Mouse (Mus musculus) kidney, embryonic 16.5 days (tissue): ENCODE results near the gene BC005561. TPM values are rescaled to one million over a fixed set of nuclear protein-coding genes. Genes with fewer than 3 reads are reported as not detected.

Source experiments
- ATAC-seq: fragments of 200-750 bp; cut with Nextera tagmentation; 2 replicates; pipeline ENCODE4 v1.8.0; 2017; ENCODE audit warnings: moderate TSS enrichment; ENCODE audit not compliant: low FRiP score, low TSS enrichment
- H3K27ac ChIP-seq: fragments of 300-500 bp; sonication (generic); 2 replicates; pipeline ENCODE4 v1.5.1; 2014; ENCODE audit warnings: low read length
- H3K27me3 ChIP-seq: fragments of 300-500 bp; sonication (generic); 2 replicates; pipeline ENCODE4 v1.6.1; 2014; ENCODE audit warnings: low read length, control low read depth, mixed read lengths; ENCODE audit not compliant: insufficient read depth
- H3K36me3 ChIP-seq: fragments of 300-500 bp; sonication (generic); 2 replicates; pipeline ENCODE4 v1.6.1; 2014; ENCODE audit warnings: low read length, control low read depth, mixed read lengths; ENCODE audit not compliant: insufficient read depth
- H3K4me1 ChIP-seq: fragments of 300-500 bp; sonication (generic); 2 replicates; pipeline ENCODE4 v1.6.1; 2014; ENCODE audit warnings: low read length, control low read depth, mixed read lengths; ENCODE audit not compliant: insufficient read depth
- H3K4me2 ChIP-seq: fragments of 300-500 bp; sonication (generic); replicated peaks from 2 replicates; pipeline ENCODE4 v1.6.1; 2014; ENCODE audit warnings: low read depth, low read length
- H3K4me3 ChIP-seq: fragments of 300-500 bp; sonication (generic); 2 replicates; pipeline ENCODE4 v1.5.1; 2014; ENCODE audit warnings: mild to moderate bottlenecking, low read length
- H3K9ac ChIP-seq: fragments of 300-500 bp; sonication (generic); replicated peaks from 2 replicates; pipeline ENCODE4 v1.6.1; 2014; ENCODE audit warnings: low read length
- H3K9me3 ChIP-seq: fragments of 300-500 bp; sonication (generic); 2 replicates; pipeline ENCODE4 v1.6.1; 2016; ENCODE audit warnings: low read length, control low read depth
- WGBS: fragments of 180-500 bp; shearing (Covaris S2); extraction: QIAGEN DNeasy Blood & Tissue Kit; methylation state at CpG from one replicate; pipeline ENCODE4 v1.1.7; 2014; 5-methylcytosine and 5-hydroxymethylcytosine counted together
- polyA plus RNA-seq: library from polyadenylated mRNA; unstranded; fragments of >200 nt; fragmentation: Nextera tagmentation; extraction: Ambion mirVana; gene quantifications from 2 replicates; pipeline ENCODE4 v1.2.1, GENCODE M21; 2015

BC005561 gene
- polyA plus RNA-seq, 1 experiment from 2014 or later: 11.1 TPM

DNA sequence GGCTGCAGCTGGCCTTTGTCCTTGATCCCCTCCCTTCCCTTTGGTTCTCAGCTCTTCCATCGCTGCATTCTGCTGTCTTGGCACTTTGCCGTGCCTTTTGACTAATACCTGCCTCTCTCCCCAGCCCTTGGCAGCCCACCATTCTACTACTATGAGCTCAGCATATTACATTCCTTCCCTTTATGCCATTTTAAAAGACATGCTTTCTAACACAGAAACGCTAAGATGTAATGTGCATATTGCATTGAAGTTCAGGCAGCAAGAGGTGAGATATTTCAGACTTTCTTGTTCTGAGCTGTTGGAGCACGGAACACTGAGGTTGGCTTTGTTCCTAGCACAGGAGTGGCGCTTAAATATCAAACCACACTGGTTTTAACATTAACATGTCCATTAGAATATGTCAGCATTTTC, 37.2 kb upstream of the BC005561 start:
- no peak; the same call in 1 of the 2 replicates for ATAC-seq
- H3K27ac ChIP-seq: peak overlapping the region; percentile 55; the same call in 1 of the 2 replicates
- H3K36me3 ChIP-seq: peaks cover 49% of the 10 kb centered on the region
- no peaks in the 10 kb centered on the region for H3K9me3 ChIP-seq
- H3K4me2 ChIP-seq: no peak overlapping the region
- no peaks in the 10 kb centered on the region for H3K27me3 ChIP-seq
- H3K9ac ChIP-seq: no peak overlapping the region
- H3K4me3 ChIP-seq: no peak overlapping the region
- 79% methylated on average over 5 of the region's 5 CpGs for WGBS
- H3K4me1 ChIP-seq: no peaks in the 10 kb centered on the region

DNA sequence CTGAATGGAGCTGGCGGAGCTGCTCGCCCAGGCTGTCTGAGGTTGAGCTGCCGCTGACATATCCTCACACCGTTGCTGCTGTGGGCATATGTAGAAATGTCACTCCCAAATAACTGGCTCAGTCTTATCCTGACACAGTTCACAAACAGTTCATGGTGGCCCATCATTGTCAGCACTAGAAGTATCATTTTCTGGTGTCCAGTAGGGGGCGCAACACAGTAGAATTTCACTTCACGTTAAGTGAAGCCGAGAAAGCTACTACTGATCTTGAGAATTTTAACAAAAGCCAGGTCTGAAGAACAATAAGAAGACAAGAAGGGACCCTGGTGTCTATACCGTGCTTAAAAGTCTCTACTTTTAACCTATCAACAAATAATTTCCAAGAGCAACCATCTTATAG, 35.8 kb upstream of the BC005561 start:
- H3K4me3 ChIP-seq: no peak overlapping the region
- H3K4me2 ChIP-seq: no peak overlapping the region
- H3K36me3 ChIP-seq: peaks cover 45% of the 10 kb centered on the region
- 94% methylated on average over 8 of the region's 8 CpGs for WGBS
- H3K4me1 ChIP-seq: no peaks in the 10 kb centered on the region
- no peak overlapping the region for H3K27ac ChIP-seq
- no peak for ATAC-seq
- no peaks in the 10 kb centered on the region for H3K9me3 ChIP-seq
- H3K9ac ChIP-seq: no peak overlapping the region
- H3K27me3 ChIP-seq: no peaks in the 10 kb centered on the region

DNA sequence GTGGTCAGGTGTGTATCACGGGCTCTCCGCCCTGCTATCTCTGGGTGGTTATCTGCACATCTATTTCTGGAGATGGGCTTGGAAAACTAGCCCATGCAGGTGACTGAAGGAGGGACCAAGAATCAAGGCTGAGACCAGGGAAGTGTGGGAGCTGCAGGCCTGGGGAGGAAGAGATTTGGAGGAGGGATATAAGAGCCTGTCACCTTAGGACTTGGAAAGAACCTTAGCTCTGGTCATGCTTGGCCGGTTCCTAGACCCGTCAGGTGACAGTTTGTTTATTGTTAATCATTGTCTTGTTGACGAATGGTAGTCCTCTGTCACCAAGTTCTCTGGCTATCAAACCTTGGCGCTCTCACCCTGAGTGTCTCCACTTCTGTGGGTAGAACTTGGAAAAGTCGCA, 27.8 kb upstream of the BC005561 start:
- H3K4me3 ChIP-seq: no peak overlapping the region
- H3K4me2 ChIP-seq: no peak overlapping the region
- no peaks in the 10 kb centered on the region for H3K9me3 ChIP-seq
- no peaks in the 10 kb centered on the region for H3K4me1 ChIP-seq
- peaks cover 67% of the 10 kb centered on the region for H3K36me3 ChIP-seq
- H3K27ac ChIP-seq: no peak overlapping the region
- ATAC-seq: peak; percentile 49; the same call in 1 of the 2 replicates
- 79% methylated on average over 7 of the region's 7 CpGs for WGBS
- H3K9ac ChIP-seq: no peak overlapping the region
- H3K27me3 ChIP-seq: no peaks in the 10 kb centered on the region

DNA sequence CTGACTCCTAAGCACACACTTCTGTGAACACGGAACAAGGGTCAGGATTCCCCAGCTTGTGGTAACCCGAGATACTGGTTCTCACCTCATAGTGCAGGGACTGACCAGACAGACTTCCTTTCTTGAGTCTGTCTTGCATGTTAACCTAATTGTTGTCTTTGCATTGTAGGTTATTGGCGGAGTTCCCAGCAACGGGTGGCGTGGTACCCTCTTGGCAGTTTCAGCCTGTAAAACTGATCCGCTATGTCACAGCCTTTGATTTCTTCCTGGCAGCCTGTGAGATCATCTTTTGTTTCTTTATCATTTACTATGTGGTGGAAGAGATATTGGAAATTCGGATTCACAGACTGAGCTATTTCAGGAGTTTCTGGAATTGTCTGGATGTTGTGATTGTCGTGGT, 25.3 kb upstream of the BC005561 start:
- no peak overlapping the region for H3K4me2 ChIP-seq
- no peaks in the 10 kb centered on the region for H3K27me3 ChIP-seq
- H3K9me3 ChIP-seq: no peaks in the 10 kb centered on the region
- WGBS: 76% methylated on average over 8 of the region's 8 CpGs
- no peak for ATAC-seq
- no peak overlapping the region for H3K4me3 ChIP-seq
- no peaks in the 10 kb centered on the region for H3K4me1 ChIP-seq
- H3K27ac ChIP-seq: no peak overlapping the region
- peaks cover 72% of the 10 kb centered on the region for H3K36me3 ChIP-seq
- H3K9ac ChIP-seq: no peak overlapping the region

GRCm38 (mm10) chr5:104491561-104491960, 16.6 kb upstream of the BC005561 start:
- Histone ChIP-seq H3K9ac (no peak overlapping the region), H3K27ac (no peak overlapping the region), H3K36me3 (peaks cover 68% of the 10 kb centered on the region), H3K4me2 (no peak overlapping the region), H3K27me3 (no peaks in the 10 kb centered on the region), H3K4me1 (no peaks in the 10 kb centered on the region), H3K4me3 (no peak overlapping the region), H3K9me3 (no peaks in the 10 kb centered on the region)
- ATAC-seq: no peak
- WGBS: 49% methylated on average over 5 of the region's 5 CpGs

GRCm38 (mm10) chr5:104504883-104505282, 3.3 kb upstream of the BC005561 start:
- Histone ChIP-seq H3K27me3 (no peaks in the 10 kb centered on the region), H3K4me3 (no peak overlapping the region), H3K36me3 (peaks cover 46% of the 10 kb centered on the region), H3K4me1 (peaks cover 11% of the 10 kb centered on the region), H3K9ac (no peak overlapping the region), H3K4me2 (no peak overlapping the region), H3K27ac (no peak overlapping the region), H3K9me3 (no peaks in the 10 kb centered on the region)
- no peak for ATAC-seq
- WGBS: 97% methylated on average over 2 of the region's 2 CpGs

- peaks cover 11% of the 10 kb centered on the region for H3K4me1 ChIP-seq
- 0% methylated on average over 2 of the region's 2 CpGs for WGBS
- H3K9ac ChIP-seq: no peak overlapping the region; the same call in 1 of the 2 replicates
- peak overlapping the region; percentile 93 for H3K4me3 ChIP-seq
- 0 out of 2 replicates have a peak overlapping the region, but pooled peaks have one; percentile 38 for H3K27ac ChIP-seq
- no peaks in the 10 kb centered on the region for H3K9me3 ChIP-seq
- 0 out of 2 replicates have a peak, but pooled peaks have one; percentile 8 for ATAC-seq
- H3K36me3 ChIP-seq: peaks cover 29% of the 10 kb centered on the region
- H3K27me3 ChIP-seq: no peaks in the 10 kb centered on the region
- H3K4me2 ChIP-seq: peak overlapping the region; percentile 53
Measured at GRCm38 (mm10) chr5:104507829-104508194, 340 bp upstream of the BC005561 start.

- Histone ChIP-seq H3K36me3 (peaks cover 29% of the 10 kb centered on the region), H3K27me3 (no peaks in the 10 kb centered on the region), H3K4me2 (no peak overlapping the region), H3K27ac (no peak overlapping the region), H3K4me3 (no peak overlapping the region), H3K9ac (no peak overlapping the region), H3K9me3 (peaks cover 15% of the 10 kb centered on the region), H3K4me1 (peaks cover 11% of the 10 kb centered on the region)
- no peak for ATAC-seq
- WGBS: 87% methylated on average over 3 of the region's 3 CpGs
Measured at GRCm38 (mm10) chr5:104511211-104511610, 3.1 kb downstream of the BC005561 start.

GRCm38 (mm10) chr5:104538612-104539011, 30.5 kb downstream of the BC005561 start:
- Histone ChIP-seq H3K9ac (no peak overlapping the region), H3K4me3 (no peak overlapping the region), H3K4me1 (no peaks in the 10 kb centered on the region), H3K27ac (no peak overlapping the region), H3K4me2 (no peak overlapping the region), H3K27me3 (no peaks in the 10 kb centered on the region), H3K36me3 (peaks cover 48% of the 10 kb centered on the region), H3K9me3 (no peaks in the 10 kb centered on the region)
- WGBS: 96% methylated on average over 1 of the region's 1 CpGs
- no peak for ATAC-seq

DNA sequence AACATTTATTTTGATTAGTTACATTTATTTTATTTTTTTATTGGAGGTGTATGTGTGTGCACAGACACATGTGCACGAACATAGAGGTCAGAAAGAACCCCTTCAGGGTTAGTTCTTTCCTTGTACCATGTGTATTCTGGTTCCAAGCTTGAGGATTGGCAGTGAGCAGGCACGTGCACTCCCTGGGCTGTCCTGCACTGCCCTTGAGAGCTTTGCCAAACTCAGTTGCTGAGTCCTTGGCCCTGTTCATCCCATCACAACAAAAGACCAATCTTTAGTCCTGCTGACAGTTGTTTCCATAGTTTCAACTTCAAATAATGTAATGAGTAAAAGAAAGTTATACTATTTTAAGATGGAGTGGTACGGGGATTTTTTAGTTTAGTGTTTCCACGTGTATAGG, 31.2 kb downstream of the BC005561 start:
- peaks cover 49% of the 10 kb centered on the region for H3K36me3 ChIP-seq
- 91% methylated on average over 4 of the region's 4 CpGs for WGBS
- no peaks in the 10 kb centered on the region for H3K4me1 ChIP-seq
- no peak for ATAC-seq
- H3K4me2 ChIP-seq: no peak overlapping the region
- no peak overlapping the region for H3K27ac ChIP-seq
- no peaks in the 10 kb centered on the region for H3K27me3 ChIP-seq
- no peak overlapping the region for H3K9ac ChIP-seq
- H3K4me3 ChIP-seq: no peak overlapping the region
- no peaks in the 10 kb centered on the region for H3K9me3 ChIP-seq
